Mouse (Mus musculus) ovary, postnatal 10 days (tissue): ENCODE results near the gene Tpcn1.
A peak's percentile ranks its signal among the peaks of the same experiment; 100 is the strongest.
"Not testable (repeated sequence)": the region's sequence is repeated elsewhere in the genome, so short reads cannot be mapped to it uniquely, and the experiment has no call there.

Experiments used
- DNase-seq: peaks from one replicate; pipeline ENCODE4 v3.0.0; 2022; ENCODE audit warnings: low spot score

The Tpcn1 gene

DNA sequence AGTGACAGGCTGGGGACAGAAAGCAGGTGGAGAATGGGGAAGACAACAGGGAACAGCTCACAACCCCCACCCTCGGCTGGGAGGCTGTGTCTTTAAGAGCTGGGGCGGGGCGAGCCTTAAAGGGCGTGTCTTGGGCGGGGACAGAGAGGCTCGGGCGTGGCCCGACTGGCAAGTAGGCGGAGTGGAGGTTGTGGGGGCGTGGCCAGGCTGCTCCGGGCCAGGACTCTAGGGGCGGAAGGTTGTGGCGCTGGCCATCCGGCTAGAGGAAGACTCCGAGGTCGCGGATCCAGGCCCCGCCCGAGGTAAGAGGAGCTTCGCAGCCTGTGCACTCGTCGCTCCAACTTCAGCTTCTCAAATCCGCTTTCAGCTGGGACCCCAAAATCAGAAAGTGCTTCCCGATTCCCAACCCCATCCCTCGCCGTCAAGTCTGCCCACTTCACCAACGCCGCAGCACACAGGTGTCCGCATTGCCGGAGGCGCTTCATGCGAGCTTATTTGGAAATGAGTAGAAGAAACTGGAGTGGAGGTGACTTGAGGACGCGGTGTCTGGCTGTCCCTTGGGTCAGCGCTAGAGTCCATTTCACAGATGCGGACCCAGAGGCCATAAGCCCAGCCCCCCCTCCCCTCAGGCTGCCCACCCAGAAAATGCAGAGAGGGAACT is 77.4 kb downstream of the Tpcn1 start, which contains the start of gene Slc8b1:
TSS of gene Slc8b1 (plus strand) at position 187 of the 661 bp plus-strand sequence.
- DNase-seq = peak; percentile 82

DNA sequence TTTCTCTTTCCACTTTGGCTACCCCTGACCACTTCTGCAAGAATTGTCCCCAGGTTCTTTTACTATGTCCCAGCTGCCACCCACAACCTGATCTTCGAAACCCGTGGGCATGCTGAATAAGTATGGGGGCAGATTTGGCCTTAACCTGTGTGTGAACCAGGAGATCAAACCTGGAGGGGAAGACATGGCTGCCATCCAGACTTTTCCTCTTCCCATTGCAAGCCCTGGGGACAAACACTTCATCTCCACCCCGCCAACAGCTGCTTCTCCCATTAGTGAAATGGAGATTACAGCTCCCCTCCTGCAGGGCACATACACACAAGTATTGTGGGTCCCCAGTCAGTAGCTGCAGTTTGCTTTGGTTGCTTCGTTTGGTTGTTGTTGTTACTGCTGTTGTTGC is 81.2 kb downstream of the Tpcn1 start:
- no peak for DNase-seq

DNA sequence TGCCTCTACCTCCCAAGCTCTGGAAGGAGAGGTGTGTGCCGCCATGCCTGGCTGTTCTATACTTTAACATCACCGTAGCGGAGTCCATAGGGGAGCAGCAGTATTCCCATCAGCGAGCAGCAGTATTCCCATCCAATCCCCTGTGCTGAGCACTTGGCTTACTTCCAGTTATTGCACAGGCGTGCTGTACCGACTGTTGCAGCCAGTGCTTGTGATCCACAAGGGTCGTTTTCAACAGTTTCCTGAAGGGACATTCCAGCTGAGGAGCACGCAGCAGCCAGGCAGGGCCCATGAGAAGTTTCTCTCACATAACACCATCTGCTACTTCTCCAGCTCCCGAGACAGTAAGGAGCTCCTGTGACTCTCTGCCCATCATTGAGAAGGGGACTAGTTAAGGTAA is 82.0 kb downstream of the Tpcn1 start:
- no peak for DNase-seq

DNA sequence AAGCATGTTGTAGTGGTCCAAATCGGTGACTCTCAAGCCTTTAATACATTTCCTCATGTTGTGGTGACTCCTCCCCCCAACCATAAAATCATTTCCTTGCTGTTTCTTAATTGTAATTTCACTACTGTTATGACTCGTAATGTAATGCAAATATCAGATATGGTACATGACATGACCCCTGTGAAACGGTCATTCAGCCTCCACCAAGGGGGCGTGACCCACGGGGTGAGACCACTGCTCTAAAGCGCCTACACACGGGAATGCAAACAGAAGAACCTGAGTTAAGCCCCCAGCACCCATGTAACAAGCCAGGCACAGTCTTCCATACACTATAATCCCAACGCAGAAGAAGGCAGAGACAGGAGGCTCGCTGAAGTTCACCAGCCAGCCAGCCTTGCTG is 82.7 kb downstream of the Tpcn1 start:
- no peak for DNase-seq

DNA sequence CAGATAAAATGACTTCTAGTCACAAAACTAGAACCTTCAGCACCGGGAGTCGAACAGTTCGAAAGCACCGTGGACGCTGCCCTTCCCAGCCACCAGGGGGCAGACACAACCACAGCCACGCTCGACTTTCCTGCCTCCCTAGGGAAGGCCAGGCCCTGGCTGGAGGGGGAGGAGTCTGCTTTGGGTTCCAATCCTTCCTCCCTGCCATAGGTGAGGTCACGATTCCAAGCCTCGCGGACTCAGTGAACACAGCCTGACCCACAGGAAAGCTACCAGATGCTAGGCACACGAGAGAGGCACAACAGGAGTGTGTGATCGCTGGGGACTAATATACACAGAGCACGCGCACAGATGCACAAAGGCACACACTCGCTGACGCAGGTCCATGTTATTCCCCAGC is 83.1 kb downstream of the Tpcn1 start:
- peak; percentile 50 for DNase-seq

DNA sequence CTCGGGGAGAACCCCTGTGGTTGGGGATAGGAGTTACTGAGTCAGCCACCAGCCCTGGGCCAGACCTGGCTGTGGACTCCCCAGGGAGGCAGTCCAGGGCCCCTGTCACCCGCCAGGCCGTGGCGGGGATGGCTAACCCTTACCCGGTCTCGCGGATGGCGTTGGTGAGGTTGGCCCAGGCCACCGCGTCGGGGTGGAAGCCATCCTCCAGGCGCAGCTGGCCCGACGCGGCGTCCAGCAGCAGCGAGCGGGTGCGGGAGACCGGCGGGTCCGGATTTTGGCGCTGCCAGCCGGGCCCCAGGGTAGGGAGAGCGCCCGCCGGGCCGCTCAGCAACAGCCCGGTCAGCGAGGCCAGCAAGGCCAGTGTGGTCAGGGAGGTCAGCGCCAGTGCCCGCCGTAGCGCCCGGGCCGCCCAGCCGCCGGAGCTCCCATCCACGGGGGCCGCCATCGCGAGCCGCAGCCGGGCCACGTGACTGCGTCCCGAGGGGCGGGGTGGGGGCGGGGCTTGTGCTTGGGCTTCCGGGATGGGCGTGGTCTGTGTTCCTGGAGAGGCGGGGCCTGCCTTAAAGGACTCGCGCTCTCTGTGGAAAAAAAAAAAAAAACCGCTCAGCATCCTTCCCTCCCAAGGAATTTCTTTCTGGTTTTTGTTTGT is 85.2 kb downstream of the Tpcn1 start, which contains the start of gene Plbd2:
TSS of gene Plbd2 (minus strand) at position 482 of the 652 bp plus-strand sequence.
- peak; percentile 61 for DNase-seq

DNA sequence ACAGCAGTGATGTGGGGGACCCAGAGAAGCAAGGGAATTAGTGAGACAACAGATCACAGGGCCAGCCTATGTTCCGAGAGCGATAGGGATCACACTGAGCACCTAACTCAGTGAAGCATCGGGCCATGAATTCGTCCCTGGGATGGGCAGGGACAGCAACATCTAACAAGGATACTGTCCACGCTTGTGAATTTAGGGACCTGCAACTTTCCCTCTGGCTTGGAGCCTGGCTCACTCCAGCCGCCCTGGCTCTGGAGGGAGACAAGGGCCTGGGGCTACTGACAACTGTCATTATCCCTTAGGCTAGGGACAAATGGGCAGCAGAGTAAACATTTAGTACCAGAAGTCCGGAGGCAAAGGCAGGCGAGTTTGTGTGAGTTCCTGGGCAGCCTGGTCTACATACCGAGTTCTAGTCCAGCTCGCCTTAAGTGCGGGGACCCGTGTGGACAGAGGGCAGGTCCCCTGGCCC is 85.8 kb downstream of the Tpcn1 start:
- DNase-seq = no peak

DNA sequence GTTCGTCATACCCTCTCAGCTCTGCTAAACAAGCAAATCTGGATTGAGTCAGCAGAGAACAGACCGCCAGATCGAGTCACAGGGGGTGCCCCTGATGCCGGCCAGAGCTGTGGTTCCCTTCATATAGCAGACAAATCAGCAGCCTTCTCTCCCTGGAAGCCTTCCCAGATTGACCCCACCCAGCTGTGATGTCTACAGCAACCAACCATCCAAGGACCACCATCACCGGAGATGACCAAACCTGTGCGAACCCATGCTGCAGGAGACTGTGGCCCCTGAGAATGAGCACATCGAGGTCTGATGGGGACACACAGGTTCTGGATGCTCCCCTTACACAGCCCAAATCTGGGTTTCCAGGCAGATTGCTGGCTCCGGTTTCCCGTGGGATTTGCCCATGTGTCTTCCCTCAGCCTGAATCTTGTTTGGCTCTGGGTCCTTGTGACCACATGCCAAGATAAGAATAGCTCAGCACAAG is 86.3 kb downstream of the Tpcn1 start:
- no peak for DNase-seq

DNA sequence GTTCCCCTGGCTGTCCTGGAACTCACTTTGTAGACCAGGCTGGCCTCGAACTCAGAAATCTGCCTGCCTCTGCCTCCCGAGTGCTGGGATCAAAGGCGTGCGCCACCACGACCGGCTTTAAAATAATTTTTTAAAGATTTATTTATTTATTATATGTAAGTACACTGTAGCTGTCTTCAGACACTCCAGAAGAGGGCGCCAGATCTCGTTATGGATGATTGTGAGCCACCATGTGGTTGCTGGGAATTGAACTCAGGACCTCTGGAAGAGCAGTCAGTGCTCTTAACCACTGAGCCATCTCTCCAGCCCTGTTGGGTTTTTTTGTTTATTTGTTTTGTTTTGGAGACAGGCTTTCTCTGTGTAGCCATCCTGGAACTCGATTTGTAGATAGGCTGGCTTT is 87.9 kb downstream of the Tpcn1 start:
- not testable (repeated sequence) for DNase-seq

DNA sequence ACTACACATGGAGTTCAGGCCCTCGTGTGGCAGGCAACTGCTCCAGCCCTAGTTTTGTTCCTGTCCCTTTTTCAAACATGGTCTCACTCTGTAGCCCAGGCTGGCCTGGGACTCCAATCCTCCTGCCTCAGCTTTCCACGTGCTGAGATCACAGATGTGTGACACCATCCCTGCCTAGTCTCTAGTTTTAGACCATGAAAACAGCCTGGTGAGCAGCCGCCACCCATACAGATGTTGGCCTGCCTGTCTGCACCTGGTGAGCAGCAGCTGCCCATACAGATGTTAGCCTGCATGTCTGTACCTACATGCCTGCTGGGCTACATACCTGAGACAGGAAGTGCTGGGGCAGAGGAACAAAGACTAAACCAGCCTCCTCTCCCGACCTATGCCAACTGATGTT is 89.3 kb downstream of the Tpcn1 start:
- DNase-seq = no peak

DNA sequence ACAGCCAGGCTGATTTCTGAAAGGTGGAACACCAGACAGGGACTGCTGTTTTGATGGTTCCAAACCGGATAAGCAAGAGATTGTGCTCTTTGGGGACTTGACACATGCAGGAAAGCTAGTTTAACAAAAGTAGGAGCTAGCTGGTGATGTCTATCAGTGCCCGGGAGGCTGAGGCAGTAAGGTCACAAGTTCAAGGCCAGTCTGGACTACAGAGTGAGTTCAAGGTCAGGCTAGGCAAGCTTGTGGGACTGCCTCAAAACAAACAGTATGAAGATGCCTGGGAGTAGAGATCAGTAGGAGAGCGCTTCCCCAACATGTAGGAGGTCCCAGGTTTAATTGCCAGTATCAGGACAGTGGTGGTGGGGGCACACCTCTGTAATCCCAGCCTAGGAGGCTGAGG is 91.4 kb downstream of the Tpcn1 start:
- no peak for DNase-seq

DNA sequence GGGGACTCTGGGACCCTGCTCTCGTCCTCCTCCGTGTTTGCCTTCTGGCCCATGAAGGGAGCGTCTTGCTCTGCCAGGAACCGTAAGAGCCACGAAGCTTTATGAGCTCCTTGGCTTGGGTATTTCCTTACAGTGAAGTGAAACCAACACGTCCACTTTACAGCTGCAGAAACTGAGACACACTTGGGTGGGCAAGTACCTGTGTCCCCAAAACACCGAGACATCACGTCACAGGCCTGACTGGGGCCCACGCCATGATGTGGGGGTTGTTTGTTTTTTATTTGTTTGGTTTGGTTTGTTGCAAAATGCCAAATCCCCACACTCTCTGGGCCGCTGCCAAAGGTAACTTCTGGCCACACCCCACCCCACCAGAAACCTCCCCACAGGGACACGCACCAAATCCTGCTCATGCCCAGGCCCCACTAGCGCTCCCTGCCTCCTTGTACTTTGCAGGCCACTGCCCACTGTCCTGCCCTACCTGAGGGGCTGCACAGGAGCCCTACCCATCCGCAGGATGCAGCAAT is 92.7 kb downstream of the Tpcn1 start:
- no peak for DNase-seq

DNA sequence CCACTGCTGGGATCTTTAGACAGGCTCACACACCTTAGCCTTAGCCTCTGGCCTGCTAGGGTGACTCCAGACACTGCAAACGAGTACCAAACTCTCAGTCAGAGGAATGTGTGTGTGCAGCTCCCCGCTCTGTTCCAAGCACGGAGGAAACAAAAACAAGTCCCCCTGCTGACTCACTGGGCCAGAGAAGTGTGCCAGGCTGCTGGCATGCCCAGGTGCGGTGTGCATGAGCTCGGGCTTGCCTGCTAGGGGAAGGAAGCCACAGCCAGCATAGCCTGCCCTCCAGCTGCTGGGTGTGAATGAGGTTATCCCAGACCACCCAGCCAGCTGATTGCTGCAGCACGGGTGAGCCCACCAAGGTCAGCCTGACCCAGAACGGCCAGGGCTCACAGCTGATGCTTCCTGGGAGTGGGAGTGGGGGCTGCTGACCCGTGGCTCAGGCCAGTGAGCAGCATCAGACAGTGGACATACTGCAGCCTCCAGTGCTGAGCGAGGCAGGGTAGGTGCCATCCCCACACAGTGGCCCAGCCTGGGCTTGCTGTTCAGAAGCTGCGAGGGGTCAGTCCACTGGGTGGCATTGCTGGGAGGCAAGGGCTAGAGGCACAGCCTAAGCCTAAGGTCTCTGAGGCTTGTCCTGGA is 93.3 kb downstream of the Tpcn1 start:
- no peak for DNase-seq

DNA sequence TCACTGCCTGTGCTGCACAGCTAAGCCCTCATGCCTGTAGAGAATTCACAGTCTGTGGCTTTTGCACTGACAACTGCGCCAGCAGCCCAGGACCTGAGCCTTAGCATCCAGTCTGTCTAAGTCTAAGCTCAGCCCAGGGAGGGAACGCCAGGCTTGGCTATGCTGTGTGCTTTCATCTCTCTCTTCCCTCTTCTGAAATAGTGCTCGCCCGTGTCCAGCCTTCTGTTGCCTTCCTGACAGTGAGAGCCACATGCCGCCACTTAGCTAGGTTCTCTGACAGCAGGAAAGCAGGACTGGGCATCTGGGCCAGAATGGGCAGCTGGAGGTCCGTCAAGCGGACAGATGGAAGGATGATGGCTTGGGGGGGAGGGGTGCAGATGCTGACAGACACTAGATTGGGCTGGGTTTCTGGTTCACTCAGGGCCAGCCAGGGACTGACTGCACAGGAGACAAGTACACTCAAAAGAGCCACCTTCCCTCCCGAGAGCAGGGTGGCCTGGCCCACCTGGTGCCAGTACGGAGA is 94.5 kb downstream of the Tpcn1 start:
- DNase-seq = no peak

DNA sequence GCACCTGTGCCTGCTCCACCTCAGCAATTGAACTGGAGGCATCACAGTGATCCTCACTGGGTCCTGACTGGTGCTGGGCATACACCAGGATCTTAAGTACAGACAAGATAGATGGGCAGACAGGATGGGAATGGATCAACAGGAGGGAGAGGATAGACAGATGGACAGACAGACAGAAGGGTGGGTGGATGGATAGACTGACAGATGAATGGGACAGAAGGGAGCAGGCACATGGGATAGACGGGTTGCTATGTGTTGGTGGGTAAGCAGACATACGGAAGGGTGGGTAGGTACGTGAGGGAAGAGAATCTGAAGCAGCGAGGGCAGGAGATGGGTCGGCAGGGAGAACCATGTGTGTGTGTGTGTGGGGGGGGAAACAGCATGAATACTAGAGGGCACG is 95.0 kb downstream of the Tpcn1 start:
- no peak for DNase-seq

DNA sequence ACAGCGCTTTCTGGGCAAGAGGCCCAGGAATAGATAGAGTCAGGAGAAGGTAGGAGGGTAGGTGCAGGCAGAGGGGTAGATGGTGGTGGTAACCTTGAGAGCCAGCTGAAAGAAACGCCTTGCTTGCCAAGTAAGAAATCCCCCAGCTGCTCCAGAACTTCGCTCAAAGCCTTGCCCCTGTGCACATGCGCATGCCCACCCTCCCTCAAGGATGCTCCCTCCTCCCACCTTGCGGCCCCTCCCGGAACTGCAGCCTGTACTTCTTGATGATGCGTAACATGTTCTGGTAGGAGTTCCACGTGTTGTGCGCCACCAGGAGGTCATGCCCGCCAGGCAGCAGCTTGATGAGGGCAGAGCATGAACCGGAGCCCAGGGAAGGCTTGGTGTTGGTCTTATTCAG is 96.0 kb downstream of the Tpcn1 start:
- no peak for DNase-seq

DNA sequence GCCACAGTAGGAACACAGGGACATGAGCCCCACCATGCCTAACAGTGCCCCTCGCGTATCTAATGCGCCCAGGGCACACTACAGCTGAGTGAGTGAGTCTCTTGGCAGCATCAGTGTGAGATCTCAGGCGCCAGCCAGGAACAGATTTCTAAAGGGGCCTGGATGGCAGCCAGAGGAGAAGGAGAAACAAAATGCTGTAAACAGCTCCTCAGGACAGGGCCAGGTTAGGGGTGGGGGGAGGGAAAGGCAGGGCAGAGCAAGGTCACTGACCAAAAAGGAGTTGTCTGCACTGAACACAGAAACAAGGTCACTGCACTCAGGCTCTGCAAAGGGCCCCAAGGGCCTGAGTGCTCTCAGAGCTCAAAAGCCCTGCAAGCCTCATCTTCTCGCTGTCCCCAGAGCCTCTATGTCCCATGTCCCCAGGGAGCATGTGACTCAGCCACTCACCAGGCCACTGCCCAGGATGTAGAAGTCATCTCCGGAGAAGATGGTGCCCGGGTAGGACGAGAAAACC is 97.7 kb downstream of the Tpcn1 start:
- DNase-seq = no peak

DNA sequence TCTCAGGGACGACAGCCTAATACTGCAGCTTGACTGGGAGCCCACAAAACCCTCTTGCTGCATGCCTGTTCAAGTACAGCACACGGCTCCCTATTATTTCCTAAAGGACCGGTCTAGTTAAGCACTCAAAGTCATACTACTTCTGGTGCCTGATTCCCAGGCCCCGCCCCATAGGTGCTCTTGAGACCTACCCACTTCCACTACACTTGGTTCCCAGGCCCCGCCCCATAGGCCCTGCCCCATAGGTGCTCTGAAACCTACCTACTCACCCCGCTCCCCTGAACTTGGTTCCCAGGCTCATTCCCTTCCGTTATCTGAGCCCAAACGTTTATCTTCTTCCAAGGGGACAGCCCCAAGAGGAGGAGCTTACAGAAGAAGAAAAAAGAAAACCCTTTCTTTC is 100.6 kb downstream of the Tpcn1 start:
- no peak for DNase-seq
